Mouse (Mus musculus) hindbrain, embryonic 10.5 days (tissue): ENCODE results near the gene Syt2. TPM values are rescaled to one million over a fixed set of nuclear protein-coding genes. Genes with fewer than 3 reads are reported as not detected.

Source experiments
- DNase-seq: peaks from one replicate; pipeline ENCODE4 v3.0.0-alpha.2; 2017; ENCODE audit warnings: low spot score
- H3K27ac ChIP-seq: fragments of 300-500 bp; sonication (generic); 2 replicates; pipeline ENCODE4 v1.5.1; 2016; ENCODE audit warnings: mild to moderate bottlenecking, moderate library complexity
- H3K27me3 ChIP-seq: fragments of 300-500 bp; sonication (generic); 2 replicates; pipeline ENCODE4 v1.6.1; 2016; ENCODE audit warnings: mild to moderate bottlenecking; ENCODE audit not compliant: poor library complexity, insufficient read depth, severe bottlenecking
- H3K36me3 ChIP-seq: fragments of 300-500 bp; sonication (generic); 2 replicates; pipeline ENCODE4 v1.6.1; 2016; ENCODE audit warnings: mild to moderate bottlenecking, moderate library complexity
- H3K4me1 ChIP-seq: fragments of 300-500 bp; sonication (generic); replicated peaks from 2 replicates; pipeline ENCODE4 v1.6.1; 2016; ENCODE audit warnings: mild to moderate bottlenecking
- H3K4me3 ChIP-seq: fragments of 300-500 bp; sonication (generic); 2 replicates; pipeline ENCODE4 v1.5.1; 2016; ENCODE audit warnings: mild to moderate bottlenecking, moderate library complexity
- H3K9me3 ChIP-seq: fragments of 300-500 bp; sonication (generic); 2 replicates; pipeline ENCODE4 v1.6.1; 2016; ENCODE audit warnings: mild to moderate bottlenecking, moderate library complexity
- WGBS: fragments of 180-500 bp; shearing (Covaris S2); methylation state at CpG from one replicate; pipeline ENCODE4 v1.1.7; 2016; 5-methylcytosine and 5-hydroxymethylcytosine counted together
- polyA plus RNA-seq: library from polyadenylated mRNA; unstranded; fragments of >200 nt; fragmentation: Nextera tagmentation; extraction: Ambion mirVana; gene quantifications from 2 replicates; pipeline ENCODE4 v1.2.1, GENCODE M21; 2016

Syt2 gene
- polyA plus RNA-seq, 1 experiment from 2014 or later: 4.8 TPM

- WGBS: 17% methylated on average over 10 of the region's 10 CpGs
- Histone ChIP-seq H3K36me3 (no peaks in the 10 kb centered on the region), H3K4me3 (no peak overlapping the region), H3K27me3 (peaks cover 44% of the 10 kb centered on the region), H3K4me1 (peaks cover 31% of the 10 kb centered on the region), H3K27ac (peak overlapping the region; percentile 40), H3K9me3 (no peaks in the 10 kb centered on the region)
- no peak for DNase-seq
These were observed 7.3 kb downstream of the Syt2 start for GRCm38 (mm10) chr1:134653603-134654257.

- H3K27me3 ChIP-seq: peaks cover 7% of the 10 kb centered on the region
- no peak overlapping the region for H3K4me3 ChIP-seq
- 90% methylated on average over 7 of the region's 7 CpGs for WGBS
- H3K36me3 ChIP-seq: no peaks in the 10 kb centered on the region
- H3K4me1 ChIP-seq: peaks cover 11% of the 10 kb centered on the region
- no peaks in the 10 kb centered on the region for H3K9me3 ChIP-seq
- no peak overlapping the region for H3K27ac ChIP-seq
- no peak for DNase-seq
These were observed 12.4 kb downstream of the Syt2 start for GRCm38 (mm10) chr1:134658841-134659240.

GRCm38 (mm10) chr1:134660163-134660562 is 13.7 kb downstream of the Syt2 start:
- no peak for DNase-seq
- no peaks in the 10 kb centered on the region for H3K9me3 ChIP-seq
- 78% methylated on average over 7 of the region's 7 CpGs for WGBS

GRCm38 (mm10) chr1:134671234-134672070 is 25.0 kb downstream of the Syt2 start:
- Histone ChIP-seq H3K4me1 (peaks cover 45% of the 10 kb centered on the region), H3K9me3 (no peaks in the 10 kb centered on the region), H3K36me3 (no peaks in the 10 kb centered on the region), H3K27me3 (no peaks in the 10 kb centered on the region), H3K4me3 (no peak overlapping the region), H3K27ac (peak overlapping the region; percentile 50; the same call in 1 of the 2 replicates)
- 84% methylated on average over 10 of the region's 10 CpGs for WGBS
- no peak for DNase-seq

More at GRCm38 (mm10) chr1:134660163-134660562, 13.7 kb downstream of the Syt2 start:
- no peaks in the 10 kb centered on the region for H3K27me3 ChIP-seq
- no peak overlapping the region for H3K27ac ChIP-seq
- H3K4me3 ChIP-seq: no peak overlapping the region
- H3K4me1 ChIP-seq: peaks cover 7% of the 10 kb centered on the region
- no peaks in the 10 kb centered on the region for H3K36me3 ChIP-seq

- Histone ChIP-seq H3K4me1 (peaks cover 37% of the 10 kb centered on the region), H3K9me3 (no peaks in the 10 kb centered on the region), H3K27me3 (no peaks in the 10 kb centered on the region), H3K27ac (no peak overlapping the region), H3K36me3 (no peaks in the 10 kb centered on the region), H3K4me3 (no peak overlapping the region)
- DNase-seq: no peak
- 11% methylated on average over 1 of the region's 1 CpGs for WGBS
These were observed 27.8 kb downstream of the Syt2 start for GRCm38 (mm10) chr1:134674312-134674711.

GRCm38 (mm10) chr1:134679445-134679844 is 33.0 kb downstream of the Syt2 start:
- 80% methylated on average over 4 of the region's 4 CpGs for WGBS
- H3K9me3 ChIP-seq: no peaks in the 10 kb centered on the region
- H3K4me3 ChIP-seq: no peak overlapping the region
- peaks cover 14% of the 10 kb centered on the region; the same call in 1 of the 2 replicates for H3K27me3 ChIP-seq
- no peak overlapping the region for H3K27ac ChIP-seq
- no peaks in the 10 kb centered on the region for H3K36me3 ChIP-seq
- H3K4me1 ChIP-seq: peaks cover 33% of the 10 kb centered on the region
- DNase-seq: no peak

GRCm38 (mm10) chr1:134680617-134681016 is 34.1 kb downstream of the Syt2 start:
- H3K4me3 ChIP-seq: no peak overlapping the region
- peaks cover 26% of the 10 kb centered on the region for H3K4me1 ChIP-seq
- DNase-seq: no peak
- no peak overlapping the region for H3K27ac ChIP-seq
- WGBS: 25% methylated on average over 6 of the region's 6 CpGs
- no peaks in the 10 kb centered on the region for H3K36me3 ChIP-seq
- H3K9me3 ChIP-seq: no peaks in the 10 kb centered on the region
- H3K27me3 ChIP-seq: peaks cover 14% of the 10 kb centered on the region; the same call in 1 of the 2 replicates

GRCm38 (mm10) chr1:134682460-134682859 is 36.0 kb downstream of the Syt2 start:
- DNase-seq: no peak
- no peaks in the 10 kb centered on the region for H3K9me3 ChIP-seq
- H3K36me3 ChIP-seq: no peaks in the 10 kb centered on the region
- WGBS: 64% methylated on average over 9 of the region's 9 CpGs
- H3K4me3 ChIP-seq: no peak overlapping the region
- H3K27me3 ChIP-seq: peaks cover 14% of the 10 kb centered on the region; the same call in 1 of the 2 replicates
- peaks cover 15% of the 10 kb centered on the region for H3K4me1 ChIP-seq
- H3K27ac ChIP-seq: no peak overlapping the region

GRCm38 (mm10) chr1:134686834-134687421 is 40.5 kb downstream of the Syt2 start:
- Histone ChIP-seq H3K4me3 (no peak overlapping the region), H3K27ac (no peak overlapping the region), H3K36me3 (no peaks in the 10 kb centered on the region), H3K9me3 (no peaks in the 10 kb centered on the region), H3K27me3 (0 out of 2 replicates have a peak, but pooled peaks cover 8% of the 10 kb centered on the region), H3K4me1 (0 out of 2 replicates have a peak, but pooled peaks cover 3% of the 10 kb centered on the region)
- DNase-seq: no peak
- WGBS: 67% methylated on average over 4 of the region's 4 CpGs

- peaks cover 25% of the 10 kb centered on the region for H3K4me1 ChIP-seq
- no peak for DNase-seq
- H3K9me3 ChIP-seq: no peaks in the 10 kb centered on the region
- 80% methylated on average over 2 of the region's 2 CpGs for WGBS
- H3K27ac ChIP-seq: no peak overlapping the region
- no peaks in the 10 kb centered on the region; the same call in 1 of the 2 replicates for H3K27me3 ChIP-seq
- no peak overlapping the region for H3K4me3 ChIP-seq
- H3K36me3 ChIP-seq: no peaks in the 10 kb centered on the region
These were observed 49.8 kb downstream of the Syt2 start for GRCm38 (mm10) chr1:134696302-134696701.

- H3K4me3 ChIP-seq: no peak overlapping the region
- H3K4me1 ChIP-seq: peaks cover 29% of the 10 kb centered on the region
- no peaks in the 10 kb centered on the region for H3K36me3 ChIP-seq
- no peaks in the 10 kb centered on the region for H3K9me3 ChIP-seq
- no peaks in the 10 kb centered on the region; the same call in 1 of the 2 replicates for H3K27me3 ChIP-seq
- DNase-seq: no peak
- no peak overlapping the region for H3K27ac ChIP-seq
- 79% methylated on average over 4 of the region's 4 CpGs for WGBS
These were observed 50.6 kb downstream of the Syt2 start for GRCm38 (mm10) chr1:134697073-134697472.

- no peak overlapping the region for H3K27ac ChIP-seq
- no peaks in the 10 kb centered on the region for H3K9me3 ChIP-seq
- H3K27me3 ChIP-seq: no peaks in the 10 kb centered on the region; the same call in 1 of the 2 replicates
- H3K36me3 ChIP-seq: no peaks in the 10 kb centered on the region
- 91% methylated on average over 17 of the region's 17 CpGs for WGBS
- H3K4me1 ChIP-seq: peaks cover 31% of the 10 kb centered on the region
- H3K4me3 ChIP-seq: no peak overlapping the region
- DNase-seq: no peak
These were observed 51.2 kb downstream of the Syt2 start for GRCm38 (mm10) chr1:134697522-134698250.
